Mouse (Mus musculus) hindbrain, embryonic 11.5 days (tissue): ENCODE measurements at regions not wholly inside any gene's neighbourhood (a gene's known extent, or its start where the extent isn't known, plus 50 kb on each side); places are given as distances from the start of the nearest gene placed in this dataset.

Experiments used
- ATAC-seq: fragments of 200-750 bp; cut with Nextera tagmentation; 2 replicates; pipeline ENCODE4 v1.8.0; 2017; ENCODE audit warnings: mild to moderate bottlenecking, moderate TSS enrichment, moderate library complexity; ENCODE audit not compliant: low FRiP score
- DNase-seq: peaks from one replicate; pipeline ENCODE4 v3.0.0-alpha.2; 2015; ENCODE audit warnings: low spot score
- H3K27ac ChIP-seq: fragments of 300-500 bp; sonication (generic); 2 replicates; pipeline ENCODE4 v1.5.1; 2014; ENCODE audit warnings: mild to moderate bottlenecking, low read depth, low read length
- H3K27me3 ChIP-seq: fragments of 300-500 bp; sonication (generic); 2 replicates; pipeline ENCODE4 v1.6.1; 2014; ENCODE audit warnings: mild to moderate bottlenecking, low read length, moderate library complexity, mixed read lengths; ENCODE audit not compliant: control insufficient read depth, insufficient read depth
- H3K36me3 ChIP-seq: fragments of 300-500 bp; sonication (generic); 2 replicates; pipeline ENCODE4 v1.6.1; 2014; ENCODE audit warnings: mild to moderate bottlenecking, low read length, moderate library complexity, mixed read lengths; ENCODE audit not compliant: control insufficient read depth, insufficient read depth
- H3K4me1 ChIP-seq: fragments of 300-500 bp; sonication (generic); replicated peaks from 2 replicates; pipeline ENCODE4 v1.6.1; 2014; ENCODE audit warnings: low read length, mixed read lengths; ENCODE audit not compliant: control insufficient read depth, insufficient read depth
- H3K4me2 ChIP-seq: fragments of 300-500 bp; sonication (generic); replicated peaks from 2 replicates; pipeline ENCODE4 v1.6.1; 2014; ENCODE audit warnings: mild to moderate bottlenecking, low read depth, low read length
- H3K4me3 ChIP-seq: fragments of 300-500 bp; sonication (generic); 2 replicates; pipeline ENCODE4 v1.5.1; 2014; ENCODE audit warnings: low read depth, low read length
- H3K9ac ChIP-seq: fragments of 300-500 bp; sonication (generic); 2 replicates; pipeline ENCODE4 v1.6.1; 2014; ENCODE audit warnings: low read depth, low read length
- H3K9me3 ChIP-seq: fragments of 300-500 bp; sonication (generic); 2 replicates; pipeline ENCODE4 v1.6.1; 2016; ENCODE audit warnings: low read length; ENCODE audit not compliant: control insufficient read depth
- WGBS: fragments of 180-500 bp; shearing (Covaris S2); extraction: QIAGEN DNeasy Blood & Tissue Kit; methylation state at CpG from one replicate; pipeline ENCODE4 v1.1.7; 2014; 5-methylcytosine and 5-hydroxymethylcytosine counted together

DNA sequence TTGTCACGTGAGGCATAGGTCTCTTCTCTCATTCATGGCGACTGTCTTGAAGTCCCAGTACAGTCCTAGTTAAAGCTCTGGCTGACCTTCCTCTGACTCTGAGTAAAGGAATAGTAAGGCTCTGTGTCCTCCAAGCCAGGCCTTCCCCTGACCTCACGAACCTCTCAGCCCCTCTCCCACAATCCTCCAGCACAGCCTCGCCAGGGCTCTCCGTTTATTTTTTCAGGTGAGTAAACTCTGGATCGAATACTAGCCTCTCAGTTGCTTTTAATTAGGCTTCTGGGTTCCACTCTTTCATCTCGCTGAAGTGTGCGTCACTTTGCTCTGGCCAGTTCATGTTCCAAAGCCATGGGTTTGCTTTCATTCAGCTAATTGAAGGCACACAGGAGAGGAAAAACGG lies 133.8 kb downstream of the Mylk4 start:
- ATAC-seq (no peak), DNase-seq (no peak)
- Histone ChIP-seq H3K4me2 (no peak overlapping the region), H3K36me3 (no peaks in the 10 kb centered on the region), H3K9ac (no peak overlapping the region), H3K27me3 (no peaks in the 10 kb centered on the region), H3K4me1 (no peaks in the 10 kb centered on the region), H3K27ac (no peak overlapping the region), H3K9me3 (no peaks in the 10 kb centered on the region), H3K4me3 (no peak overlapping the region)
- 66% methylated on average over 9 of the region's 9 CpGs for WGBS

DNA sequence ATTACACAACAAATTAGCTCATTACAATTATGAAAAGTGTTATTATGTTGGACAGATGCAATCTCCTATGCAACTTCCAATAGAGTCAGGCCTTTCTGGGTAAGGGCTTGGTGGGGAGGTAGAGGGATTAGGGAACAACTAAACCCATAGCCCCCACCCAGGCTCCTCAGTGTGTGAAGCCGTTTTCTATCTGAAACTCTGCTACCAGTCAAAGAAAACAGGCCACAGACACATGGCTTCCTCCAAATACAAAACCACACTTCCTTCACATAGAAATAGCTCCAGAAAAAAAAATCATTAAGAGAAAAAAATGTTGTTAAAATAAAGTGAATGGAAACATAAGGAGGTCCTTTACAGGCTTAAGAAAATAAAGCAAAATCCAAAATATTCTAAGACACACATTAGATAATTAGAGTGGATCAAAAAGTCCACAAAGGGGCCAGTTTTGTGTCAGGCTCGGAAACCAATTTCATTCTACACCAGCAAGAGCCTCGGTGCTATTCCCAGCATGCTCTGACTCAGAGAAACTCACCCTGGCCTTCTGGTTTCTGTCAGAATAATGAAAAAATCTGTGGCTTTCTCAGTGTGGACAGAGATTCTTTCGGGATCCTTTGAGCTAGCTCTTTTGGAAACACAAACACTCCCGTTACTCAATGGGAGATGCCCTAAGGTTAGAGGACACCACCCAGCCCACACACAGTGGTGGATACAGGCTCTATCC lies 140.6 kb downstream of the Mylk4 start:
- no peaks in the 10 kb centered on the region for H3K27me3 ChIP-seq
- ATAC-seq = no peak
- H3K4me3 ChIP-seq = no peak overlapping the region
- no peaks in the 10 kb centered on the region for H3K36me3 ChIP-seq
- no peaks in the 10 kb centered on the region for H3K4me1 ChIP-seq
- no peaks in the 10 kb centered on the region for H3K9me3 ChIP-seq
- no peak overlapping the region for H3K4me2 ChIP-seq
- no peak overlapping the region for H3K9ac ChIP-seq
- H3K27ac ChIP-seq = no peak overlapping the region
- WGBS = 50% methylated on average over 5 of the region's 5 CpGs
- DNase-seq = no peak

DNA sequence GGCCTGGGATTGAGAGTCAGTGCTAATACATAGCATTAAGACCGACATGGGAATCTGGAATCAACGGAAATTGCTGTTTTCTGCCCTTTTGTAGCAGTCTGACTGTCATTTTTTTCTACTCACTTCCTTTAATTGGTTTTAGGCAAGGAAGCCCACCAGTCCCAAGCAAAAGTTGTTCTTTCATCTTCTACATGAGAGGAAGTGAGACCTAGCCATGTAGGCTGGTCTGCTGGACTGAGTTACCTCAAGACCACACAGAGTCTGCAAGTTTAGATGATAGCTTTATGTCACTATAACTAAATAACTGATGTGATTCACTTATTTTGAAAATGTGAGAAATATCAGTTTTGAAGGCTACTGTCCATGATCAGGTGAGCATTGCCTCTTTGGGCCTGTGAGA lies 142.8 kb downstream of the Mylk4 start:
- WGBS = 92% methylated on average over 2 of the region's 2 CpGs

DNA sequence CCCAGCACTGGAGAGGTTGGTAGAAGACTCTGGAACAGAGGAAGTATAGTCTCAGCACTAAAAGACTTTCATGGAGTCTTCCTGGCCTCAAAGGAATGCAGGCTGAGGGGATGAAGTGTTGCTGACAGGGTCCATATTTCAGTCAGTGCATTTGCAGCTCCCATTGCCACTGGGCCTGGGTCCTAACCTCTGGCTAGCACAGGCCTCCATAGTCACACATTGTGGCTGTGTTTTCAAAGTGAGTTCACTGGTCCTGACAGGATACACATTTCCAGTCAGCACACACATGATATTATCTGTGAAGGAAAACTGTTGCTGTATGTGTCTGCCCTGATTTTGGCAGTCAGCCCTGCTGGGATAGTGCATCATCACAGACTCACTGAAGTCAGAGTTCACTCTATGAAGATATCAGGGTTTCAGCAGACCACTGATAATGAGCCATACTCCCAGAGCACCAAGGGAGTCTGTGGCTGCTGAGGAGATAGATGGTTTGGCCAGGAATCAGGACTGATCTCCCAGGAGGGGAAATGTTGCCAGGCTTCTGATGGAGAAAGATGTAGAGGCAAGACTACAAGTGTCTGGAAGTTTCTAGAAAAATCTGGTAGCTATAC lies 153.5 kb downstream of the Mylk4 start:
- no peak overlapping the region for H3K4me2 ChIP-seq
- H3K36me3 ChIP-seq = no peaks in the 10 kb centered on the region
- H3K9ac ChIP-seq = no peak overlapping the region
- no peak overlapping the region for H3K4me3 ChIP-seq
- H3K4me1 ChIP-seq = no peaks in the 10 kb centered on the region
- no peaks in the 10 kb centered on the region for H3K9me3 ChIP-seq
- DNase-seq = no peak
- no peak for ATAC-seq
- no peaks in the 10 kb centered on the region for H3K27me3 ChIP-seq
- H3K27ac ChIP-seq = no peak overlapping the region

More for the DNA sequence above, 142.8 kb downstream of the Mylk4 start:
- H3K4me1 ChIP-seq = no peaks in the 10 kb centered on the region
- H3K9me3 ChIP-seq = no peaks in the 10 kb centered on the region
- no peak for ATAC-seq
- no peak overlapping the region for H3K4me2 ChIP-seq
- no peaks in the 10 kb centered on the region for H3K36me3 ChIP-seq
- no peak overlapping the region for H3K4me3 ChIP-seq
- DNase-seq = no peak
- H3K27me3 ChIP-seq = no peaks in the 10 kb centered on the region
- H3K27ac ChIP-seq = no peak overlapping the region
- H3K9ac ChIP-seq = no peak overlapping the region

DNA sequence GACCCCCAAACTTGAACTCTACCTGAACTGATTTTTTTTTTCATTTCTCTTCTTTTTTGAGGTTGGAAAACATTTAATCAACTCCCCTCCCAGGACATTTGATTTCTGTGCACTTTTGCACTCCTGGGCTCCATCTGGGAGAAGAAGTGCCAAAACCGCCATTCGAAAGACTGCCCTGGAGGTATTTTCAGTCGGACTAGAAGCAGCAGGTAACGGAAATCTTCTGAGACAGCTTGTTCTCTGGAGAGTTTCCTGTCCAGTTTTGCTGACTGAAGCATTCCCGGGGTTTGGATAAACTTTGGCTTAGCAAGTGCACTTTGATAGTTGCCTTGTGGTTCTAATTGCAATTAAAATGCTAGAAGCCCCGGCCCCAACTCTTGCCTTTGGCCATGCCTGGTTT lies 169.8 kb downstream of the Mylk4 start:
- no peaks in the 10 kb centered on the region for H3K9me3 ChIP-seq
- H3K27ac ChIP-seq = no peak overlapping the region
- no peak overlapping the region for H3K4me3 ChIP-seq
- DNase-seq (no peak), ATAC-seq (no peak)
- no peaks in the 10 kb centered on the region for H3K36me3 ChIP-seq
- H3K9ac ChIP-seq = no peak overlapping the region
- WGBS = 32% methylated on average over 6 of the region's 6 CpGs
- no peak overlapping the region for H3K4me2 ChIP-seq
- H3K27me3 ChIP-seq = no peaks in the 10 kb centered on the region
- no peaks in the 10 kb centered on the region for H3K4me1 ChIP-seq

DNA sequence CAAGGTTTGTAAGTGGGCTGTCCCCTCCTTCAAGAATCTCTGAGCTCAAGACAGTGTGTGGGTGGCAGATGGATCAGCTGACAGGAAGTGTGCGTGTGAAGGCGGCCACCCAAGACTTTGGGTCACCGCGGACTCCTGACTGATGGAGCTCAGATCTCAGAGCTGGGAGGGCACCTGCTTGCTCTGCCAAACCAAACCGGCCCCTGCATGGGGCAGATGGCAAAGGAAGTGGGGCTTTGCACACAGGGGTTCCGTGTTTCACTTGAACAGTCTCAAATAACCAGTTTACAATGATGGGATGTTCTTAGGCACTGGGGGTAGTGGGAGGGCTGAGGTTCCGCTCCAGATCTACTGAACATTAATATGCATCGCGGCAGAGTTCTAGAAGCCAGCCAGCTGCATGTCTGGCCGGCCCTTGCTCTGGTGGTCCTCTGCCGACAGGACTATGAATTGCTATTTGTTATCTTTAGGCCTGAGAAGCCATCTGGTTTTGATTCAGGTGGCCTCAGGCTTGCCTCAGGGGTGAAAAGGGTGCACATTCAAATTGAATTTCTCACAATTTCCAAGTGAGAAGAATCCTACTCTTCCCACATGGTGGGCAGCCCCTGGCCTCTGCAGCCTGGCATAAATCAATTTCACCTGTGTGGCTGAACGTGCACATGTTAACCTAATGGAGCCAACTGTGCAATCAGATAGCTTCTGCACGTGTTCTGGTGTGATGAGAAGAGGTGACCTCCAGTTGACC lies 172.0 kb downstream of the Mylk4 start:
- DNase-seq (peak; percentile 37), ATAC-seq (no peak)
- H3K36me3 ChIP-seq = no peaks in the 10 kb centered on the region
- 57% methylated on average over 13 of the region's 13 CpGs for WGBS
- H3K9me3 ChIP-seq = no peaks in the 10 kb centered on the region
- no peaks in the 10 kb centered on the region for H3K27me3 ChIP-seq
- no peak overlapping the region for H3K9ac ChIP-seq
- H3K4me2 ChIP-seq = no peak overlapping the region
- H3K4me1 ChIP-seq = no peaks in the 10 kb centered on the region
- no peak overlapping the region for H3K4me3 ChIP-seq
- H3K27ac ChIP-seq = no peak overlapping the region

DNA sequence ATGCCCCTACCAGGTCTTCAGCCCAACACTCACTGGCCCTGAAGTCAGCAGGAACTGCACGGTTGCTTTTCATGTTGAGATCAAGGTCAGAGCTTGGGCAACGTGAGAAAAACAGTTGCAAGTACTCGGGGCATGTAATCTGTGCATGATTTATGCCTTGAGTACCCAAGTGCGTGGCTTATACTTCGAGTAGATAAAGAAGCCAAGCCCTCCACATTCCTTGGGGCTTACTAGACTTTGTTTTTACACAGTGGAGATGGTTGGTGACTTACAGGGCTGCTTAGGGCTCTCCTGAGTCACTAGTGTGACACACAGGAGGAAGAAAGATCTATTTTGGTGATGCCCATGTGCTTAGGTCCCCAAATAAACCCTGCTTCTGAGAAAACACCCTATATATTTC lies 172.8 kb downstream of the Mylk4 start:
- no peaks in the 10 kb centered on the region for H3K4me1 ChIP-seq
- no peak for ATAC-seq
- no peaks in the 10 kb centered on the region for H3K9me3 ChIP-seq
- 73% methylated on average over 5 of the region's 5 CpGs for WGBS
- H3K27me3 ChIP-seq = no peaks in the 10 kb centered on the region
- no peak overlapping the region for H3K4me2 ChIP-seq
- no peak overlapping the region for H3K9ac ChIP-seq
- H3K27ac ChIP-seq = no peak overlapping the region
- no peak for DNase-seq
- H3K36me3 ChIP-seq = no peaks in the 10 kb centered on the region
- no peak overlapping the region for H3K4me3 ChIP-seq

DNA sequence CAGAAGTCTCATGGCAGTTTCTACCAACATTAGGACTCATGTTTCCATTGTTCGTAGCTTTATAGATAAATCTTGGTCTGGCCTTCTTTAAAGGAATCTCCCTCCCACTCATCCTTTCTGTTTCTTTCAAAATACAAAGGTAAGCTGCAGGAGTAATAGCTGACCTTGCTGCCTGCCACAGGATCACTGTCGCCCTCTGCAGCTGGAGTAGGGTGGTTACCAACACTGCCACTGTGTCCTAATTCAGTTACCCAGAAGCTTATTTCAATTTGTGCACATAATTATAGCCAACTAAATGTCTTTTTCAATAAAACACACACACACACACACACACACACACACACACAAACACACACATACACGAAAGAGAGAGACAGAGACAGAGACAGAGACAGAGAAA lies 175.3 kb downstream of the Mylk4 start:
- Histone ChIP-seq H3K4me1 (no peaks in the 10 kb centered on the region), H3K4me2 (no peak overlapping the region), H3K9me3 (no peaks in the 10 kb centered on the region), H3K36me3 (no peaks in the 10 kb centered on the region), H3K4me3 (no peak overlapping the region), H3K27ac (no peak overlapping the region), H3K9ac (no peak overlapping the region), H3K27me3 (no peaks in the 10 kb centered on the region)
- 72% methylated on average over 3 of the region's 3 CpGs for WGBS
- DNase-seq (no peak), ATAC-seq (no peak)
